Mouse (Mus musculus) thymus, postnatal 25 days (tissue): ENCODE measurements around the gene Olfr917.

Experiments used
- DNase-seq: peaks from one replicate; pipeline ENCODE4 v3.0.0; 2022

Gene Olfr917

GRCm38 (mm10) chr9:38665742-38666141, at the start of gene Olfr917:
TSS of gene Olfr917 (minus strand) at chr9:38665842.
- DNase-seq: no peak

GRCm38 (mm10) chr9:38674501-38674900, 8.9 kb upstream of the Olfr917 start, which contains the start of gene Olfr918:
TSS of gene Olfr918 (minus strand) at chr9:38674601.
- no peak for DNase-seq

DNA sequence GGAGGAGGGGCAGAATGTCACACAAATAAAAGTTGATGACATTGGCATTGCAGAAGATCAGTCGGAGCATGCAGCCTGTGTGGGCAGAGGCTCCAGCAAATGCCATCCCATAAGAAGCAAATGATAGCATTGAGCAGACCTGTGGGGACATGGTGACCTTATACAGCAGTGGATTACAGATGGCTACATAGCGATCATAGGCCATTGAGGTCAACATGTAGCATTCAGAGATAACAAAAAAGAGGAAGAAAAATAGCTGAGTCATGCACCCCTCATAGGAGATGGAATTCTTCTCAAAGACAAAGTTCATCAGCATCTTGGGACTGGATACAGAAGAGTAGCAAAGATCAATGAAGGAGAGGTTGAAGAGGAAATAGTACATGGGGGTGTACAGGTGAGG, 7.2 kb upstream of the Olfr917 start:
- no peak for DNase-seq

- DNase-seq: no peak
These were observed 5.9 kb downstream of the Olfr917 start, which contains the start of gene Olfr916 for GRCm38 (mm10) chr9:38659775-38660174. TSS of gene Olfr916 (minus strand) at chr9:38659875.

DNA sequence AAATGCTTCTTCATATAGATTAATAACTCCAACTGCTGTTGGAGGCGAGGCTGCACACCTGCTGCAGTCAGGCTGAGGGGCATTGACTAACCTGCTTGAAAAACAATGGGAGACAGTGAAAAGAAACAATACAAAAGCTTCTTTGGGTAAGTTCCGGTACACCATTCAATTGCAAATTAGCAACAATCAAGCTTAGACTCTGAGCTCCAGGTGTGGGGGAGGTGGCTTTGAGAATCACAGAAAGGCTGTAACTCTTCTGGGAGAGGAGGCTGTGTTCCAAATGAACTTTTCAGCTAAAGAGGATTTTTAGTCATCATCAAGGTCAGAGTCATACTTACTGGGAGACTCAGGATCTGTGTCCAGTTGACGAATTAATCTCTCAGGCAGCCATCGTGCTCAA, 33.2 kb downstream of the Olfr917 start:
- DNase-seq: no peak
